Mouse (Mus musculus): ENCODE data around the gene Sars. TPM values are rescaled to one million over a fixed set of nuclear protein-coding genes. Genes with fewer than 3 reads are reported as not detected.

The Sars gene
- polyA plus RNA-seq, 1 experiment = 172 TPM

DNA sequence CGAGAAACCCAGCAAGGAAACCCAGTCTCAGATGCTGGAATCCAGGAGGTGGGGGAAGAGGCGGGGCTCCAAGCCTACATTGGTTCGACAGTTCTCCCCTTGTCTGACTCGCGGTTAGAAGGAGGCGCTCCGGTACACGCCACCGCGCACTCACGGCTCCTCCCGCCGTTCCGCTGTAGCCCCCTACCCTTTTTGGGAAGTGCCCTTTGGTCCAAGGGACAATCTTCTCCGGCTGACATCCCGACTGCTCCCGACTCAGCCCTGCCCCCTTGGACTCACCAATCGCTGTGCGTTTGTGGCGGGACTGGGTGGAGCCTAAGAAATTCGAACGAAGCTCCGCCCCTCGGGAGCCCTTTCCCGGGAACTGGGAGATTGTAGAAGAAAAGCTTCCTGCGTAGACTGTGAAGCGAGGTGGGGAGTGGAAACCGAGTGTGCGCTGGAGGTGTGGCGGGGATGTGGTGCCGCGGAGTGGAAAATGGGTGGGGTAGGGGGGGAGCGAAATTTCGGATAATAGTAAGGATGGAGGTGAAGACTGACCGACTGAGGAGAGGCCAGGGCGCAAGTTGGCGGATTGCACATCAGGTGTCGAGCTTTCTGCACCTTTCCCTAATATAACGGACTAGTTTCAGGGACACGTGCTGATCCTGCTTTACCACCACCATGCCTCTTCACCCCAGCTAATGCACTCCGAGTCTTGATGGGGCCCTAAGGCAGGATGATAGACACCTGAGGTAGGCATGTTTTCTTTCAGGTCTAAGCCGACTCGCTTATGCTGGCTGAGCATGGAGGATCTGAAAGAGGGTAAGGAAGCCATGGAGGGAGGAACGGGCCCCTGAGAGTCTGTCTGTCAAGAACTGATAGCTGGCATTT lies 61.3 kb downstream of the Sars start, which contains the start of gene Psrc1:
Gene Psrc1, plus strand, starts transcription at position 355 of the 870 bp plus-strand sequence.
- no peak for TF ChIP-seq GATA1 (IDR thresholded peaks at IDR 0.05; ENCODE audit: low read length)

DNA sequence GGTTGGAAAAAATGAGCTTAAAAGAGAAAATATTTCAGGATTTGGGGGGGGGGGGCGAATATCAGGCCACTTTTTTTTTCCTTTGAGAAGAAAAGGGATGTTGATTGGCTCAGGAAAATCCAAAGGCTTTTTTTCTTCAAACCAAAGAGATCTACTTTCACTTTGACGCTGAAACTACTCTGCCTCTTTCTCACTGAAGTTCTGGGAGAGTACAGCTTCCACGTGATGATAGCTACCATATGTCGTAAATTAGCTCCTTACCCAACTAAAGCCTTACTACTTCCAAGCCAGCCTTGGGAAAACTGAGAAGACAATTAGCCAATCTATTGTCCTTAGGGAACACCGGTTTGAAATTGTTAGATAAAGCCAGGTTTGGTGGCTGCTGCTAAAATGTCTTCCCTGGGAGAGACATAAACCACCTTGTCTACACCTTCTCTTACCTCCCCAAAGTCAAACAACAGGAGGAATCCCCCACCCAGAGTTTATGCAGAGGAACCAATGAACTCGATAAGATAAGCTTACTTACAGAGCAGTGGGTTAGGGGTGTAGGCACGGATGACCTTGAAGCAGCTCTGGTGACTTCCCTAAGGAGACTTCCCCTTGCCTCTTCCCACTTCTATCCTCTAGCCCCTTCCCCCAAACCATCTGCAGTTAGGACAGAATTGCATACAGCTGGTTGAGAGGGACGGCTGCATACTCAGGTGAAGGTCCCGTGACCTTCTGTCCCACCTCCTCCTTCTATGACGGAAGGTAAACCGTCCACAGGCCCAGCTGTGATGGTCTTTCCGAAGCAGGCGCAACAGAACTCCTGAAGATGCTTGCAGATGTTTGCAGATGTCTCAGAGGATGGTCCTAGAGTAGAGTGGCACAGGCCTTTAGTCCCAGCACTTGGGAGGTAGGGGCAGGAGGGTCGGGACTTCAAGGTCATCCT lies 62.8 kb downstream of the Sars start:
- TF ChIP-seq GATA1 (IDR thresholded peaks at IDR 0.05; ENCODE audit: low read length) = no peak

DNA sequence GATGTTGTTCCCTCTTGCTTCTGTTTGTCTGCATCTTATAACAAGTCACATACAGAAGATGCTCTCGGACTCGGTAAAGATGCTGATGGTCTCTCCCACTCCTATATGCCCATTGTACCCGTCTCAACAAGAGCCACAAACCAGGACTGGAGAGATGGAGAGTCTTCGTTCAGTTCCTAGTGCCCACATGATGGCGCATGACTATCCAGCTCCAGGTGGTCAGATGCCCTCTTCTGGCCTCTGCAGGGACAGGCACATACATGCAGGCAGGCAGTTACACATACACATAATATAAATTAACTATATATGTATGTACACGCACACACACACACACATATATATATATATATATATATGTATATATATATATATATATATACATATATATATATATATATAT lies 64.3 kb downstream of the Sars start:
- TF ChIP-seq GATA1 (IDR thresholded peaks at IDR 0.05; ENCODE audit: low read length) = no peak

DNA sequence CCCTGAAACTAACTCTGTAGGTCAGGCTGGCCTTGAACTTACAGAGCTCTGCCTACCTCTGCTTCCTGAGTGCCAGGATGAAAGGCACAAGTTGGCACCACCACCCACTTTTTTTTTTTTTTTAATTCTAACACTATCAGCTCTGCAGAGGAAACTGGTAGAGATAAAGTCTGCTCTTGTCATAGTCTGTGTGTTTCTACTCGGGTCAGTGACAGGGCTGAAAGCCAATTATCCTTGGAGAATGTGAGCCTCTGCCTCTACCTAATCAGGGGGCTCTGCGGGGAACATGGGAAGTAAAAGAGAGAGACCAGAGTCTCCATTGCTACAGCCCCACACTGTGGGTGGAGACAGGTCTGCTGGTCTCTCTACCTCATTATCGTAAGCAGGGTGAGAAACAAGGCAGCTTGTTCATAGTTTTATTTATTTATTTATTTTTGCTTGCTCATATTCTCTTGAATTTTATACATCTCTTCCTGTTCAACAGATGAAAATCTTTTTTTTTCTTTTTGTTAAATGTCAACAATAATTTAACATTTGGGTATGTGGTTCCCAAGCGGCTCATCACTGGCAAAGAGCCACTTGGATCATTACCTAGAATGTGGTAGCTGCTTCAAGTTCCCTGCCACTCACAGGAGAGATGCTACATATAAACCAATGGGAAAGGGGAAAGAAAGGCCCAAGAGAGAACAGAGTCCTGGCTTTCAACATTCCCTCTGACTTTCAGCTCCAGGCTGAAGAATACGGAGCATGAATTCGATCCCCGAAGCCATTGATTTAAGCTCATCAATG lies 65.9 kb downstream of the Sars start:
- no peak for TF ChIP-seq GATA1 (IDR thresholded peaks at IDR 0.05; ENCODE audit: low read length)

Other genes starting within 250 kb of the Sars start
- 2.4 and 3.0 TPM in 2 replicates for gene Cyb561d1, start 244.0 kb downstream of the Sars start, polyA plus RNA-seq (2012)
- 21.6 and 23.2 TPM in 2 replicates for gene Atxn7l2, start 234.3 kb downstream of the Sars start, polyA plus RNA-seq (2012)
- not detected in 2 replicates for gene Sypl2, start 218.6 kb downstream of the Sars start, polyA plus RNA-seq (2012)
- gene Psma5, start 188.3 kb downstream of the Sars start, polyA plus RNA-seq (2012) = 4.1 and 5.1 TPM in 2 replicates
- gene Sort1, start 161.1 kb downstream of the Sars start, polyA plus RNA-seq (2012) = 1.6 and 2.8 TPM in 2 replicates
- gene Mybphl, start 80.3 kb downstream of the Sars start, polyA plus RNA-seq (2012) = not detected in 2 replicates
- 47.9 and 51.7 TPM in 2 replicates for gene Psrc1, start 61.4 kb downstream of the Sars start, polyA plus RNA-seq (2012)
- not detected in 2 replicates for gene Celsr2, start 29.7 kb downstream of the Sars start, polyA plus RNA-seq (2012)
- gene 1700013F07Rik, start 88.9 kb upstream of the Sars start, polyA plus RNA-seq (2012) = not detected in 2 replicates
- not detected in 2 replicates for gene 5330417C22Rik, start 91.3 kb upstream of the Sars start, polyA plus RNA-seq (2012)
- gene Tmem167b, start 117.3 kb upstream of the Sars start, polyA plus RNA-seq (2012) = 1.7 and 2.3 TPM in 2 replicates
- gene Taf13, start 126.5 kb upstream of the Sars start, polyA plus RNA-seq (2012) = 0.35 and 0.38 TPM in 2 replicates
- 1.5 and 1.6 TPM in 2 replicates for gene Wdr47, start 146.1 kb upstream of the Sars start, polyA plus RNA-seq (2012)
- 15.5 and 21.0 TPM in 2 replicates for gene Clcc1, start 208.7 kb upstream of the Sars start, polyA plus RNA-seq (2012)